Mouse (Mus musculus) spleen, embryonic (tissue): ENCODE measurements around the gene Clns1a.

Experiments used
- CTCF ChIA-PET: fragments of 350-600 bp; sonication (Branson Sonifier 250); formaldehyde crosslinking; loops from one replicate; lab custom pipeline; 2022; lab: Charles Lee

Gene Clns1a

DNA sequence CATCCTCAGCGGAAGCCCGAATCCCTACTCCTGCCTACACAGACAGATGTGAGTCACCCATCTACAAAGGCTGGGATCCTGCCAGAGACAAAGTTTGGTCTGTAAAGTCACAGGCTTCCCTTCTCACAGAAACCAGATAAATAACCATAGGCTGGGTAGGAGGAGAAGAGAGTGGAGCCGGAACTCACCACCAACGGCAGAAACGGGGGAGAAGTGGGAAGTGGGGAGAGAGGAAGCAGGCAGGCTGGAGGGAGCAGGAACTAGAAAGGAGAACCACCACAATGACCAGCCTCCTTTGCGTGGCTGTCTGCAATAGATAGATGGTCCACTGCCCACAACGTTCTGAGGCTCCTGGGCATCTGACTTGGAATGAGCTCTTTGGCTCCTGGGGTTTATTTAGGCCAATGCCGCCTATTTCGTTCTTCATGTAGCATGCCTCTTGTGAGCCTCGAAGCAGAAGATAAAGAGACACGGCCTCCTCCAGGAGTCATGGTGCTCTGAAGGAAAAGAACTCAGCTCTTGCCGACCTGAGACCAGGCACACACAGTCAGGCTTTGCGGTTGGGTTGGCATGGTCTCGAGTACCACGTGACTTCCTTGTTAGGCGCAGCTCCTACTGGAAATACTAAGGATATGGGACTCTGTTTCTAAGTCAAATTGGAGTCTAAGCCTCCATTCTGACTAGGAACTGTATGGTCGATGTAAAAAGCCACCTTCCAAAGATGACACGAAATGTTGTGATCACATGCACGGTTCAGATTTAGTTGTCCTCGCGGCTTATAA, 68.9 kb downstream of the Clns1a start:
- CTCF ChIA-PET = no interaction called here

DNA sequence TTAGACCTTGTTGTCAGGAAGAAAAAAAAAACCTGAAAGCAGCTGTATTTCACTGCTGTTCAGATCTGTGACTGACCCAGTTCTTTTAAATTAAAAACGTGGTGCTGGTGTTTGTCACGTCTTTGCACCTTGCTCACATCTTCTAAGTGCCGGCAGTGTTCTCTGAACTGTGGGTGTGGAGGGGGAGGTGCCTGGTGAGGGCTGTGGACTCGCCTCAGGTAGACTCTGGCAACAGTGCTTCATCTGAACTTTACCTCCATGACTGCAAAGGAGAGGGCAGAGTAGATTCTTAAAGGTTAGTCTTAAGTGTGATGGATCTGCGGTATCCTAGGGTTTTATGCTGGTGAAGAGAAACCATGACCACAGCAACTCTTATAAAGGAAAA, 69.5 kb downstream of the Clns1a start:
- CTCF ChIA-PET = no interaction called here

DNA sequence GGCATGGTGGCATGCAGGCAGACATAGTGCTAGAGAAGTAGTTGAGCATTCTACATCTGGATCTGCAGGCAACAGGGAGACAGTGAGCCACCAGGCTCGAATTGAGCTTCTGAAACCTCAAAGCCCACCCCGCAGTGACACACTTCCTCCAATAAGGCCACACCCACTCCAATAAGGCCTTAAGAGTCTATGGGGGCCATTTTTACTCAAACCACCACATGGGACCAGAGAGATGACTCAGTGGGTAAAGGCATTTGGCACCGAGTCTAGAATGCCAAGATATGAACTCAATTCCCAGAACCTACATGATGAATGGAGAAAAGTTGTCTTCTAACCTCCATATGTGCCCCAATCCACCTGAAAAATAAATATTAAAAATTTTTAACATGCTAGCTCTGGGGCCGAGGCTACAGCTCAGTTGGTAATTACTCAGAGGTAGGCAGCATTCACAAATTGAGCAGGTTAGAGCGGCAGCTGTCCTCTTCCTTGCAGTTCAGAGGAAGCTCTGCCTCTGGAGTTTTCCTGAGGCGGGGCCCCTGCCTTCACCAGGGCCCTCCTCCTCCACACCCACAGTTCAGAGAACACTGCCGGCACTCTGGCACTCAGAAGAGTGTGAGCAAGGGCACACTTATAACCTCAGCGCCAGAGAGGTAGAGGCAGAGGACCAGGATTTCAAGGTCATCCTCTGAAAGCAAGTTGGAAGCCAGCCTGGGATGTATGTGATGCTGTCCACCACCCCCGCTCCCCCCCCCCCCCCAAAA, 70.2 kb downstream of the Clns1a start:
- CTCF ChIA-PET = no interaction called here

DNA sequence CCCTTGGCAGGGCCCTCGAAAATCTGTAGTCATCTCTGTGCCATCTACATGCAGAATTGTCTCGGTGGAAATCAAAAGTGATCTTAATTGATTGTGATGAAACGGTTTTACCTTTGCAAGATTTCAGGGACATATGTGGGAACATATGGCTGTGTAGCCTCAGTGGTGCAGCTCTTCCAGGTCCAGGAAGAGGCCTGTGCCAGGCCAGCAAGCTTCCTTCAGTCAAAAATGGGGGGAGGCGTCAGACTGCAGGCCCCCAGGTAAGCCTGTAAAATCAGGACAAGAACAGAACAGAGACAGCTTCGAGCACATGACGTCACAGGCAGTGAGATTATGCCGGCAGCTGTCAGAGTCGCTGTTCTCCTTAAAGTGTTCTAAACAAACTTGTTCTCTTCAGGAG, 71.4 kb downstream of the Clns1a start:
- CTCF ChIA-PET = no interaction called here

DNA sequence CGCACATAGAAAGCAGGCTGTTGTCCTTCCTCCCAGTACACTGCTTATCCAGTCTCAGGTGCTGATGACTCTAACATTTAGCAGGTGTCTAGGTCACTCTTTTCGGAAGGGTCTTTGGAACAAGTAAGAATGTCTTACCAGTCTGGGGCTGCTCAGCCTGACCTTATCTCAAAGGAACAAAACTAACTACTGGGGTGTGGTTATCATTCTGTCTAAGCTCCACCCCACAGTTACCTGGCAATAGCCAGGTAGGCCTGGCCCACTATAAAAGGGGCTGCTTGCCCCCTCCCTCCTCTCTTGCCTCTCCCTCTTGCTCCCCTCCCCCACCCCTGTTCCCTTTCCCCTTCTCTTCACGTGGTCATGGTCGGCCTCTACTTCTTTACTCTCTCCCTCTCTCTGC, 72.6 kb downstream of the Clns1a start:
- CTCF ChIA-PET = interaction anchor here (0.5 to 0.7 kb wide), 2 partner anchors 761 to 764 kb away, joined by 3 to 11 read pairs; no protein-coding TSS in a partner anchor
